Mouse (Mus musculus): ENCODE measurements around the gene Arf1. TPM values are rescaled to one million over a fixed set of nuclear protein-coding genes. Genes with fewer than 3 reads are reported as not detected.
A peak's percentile ranks its signal among the peaks of the same experiment; 100 is the strongest.

Arf1 gene
- total and polyA plus RNA-seq, 3 experiments: 541 to 617 TPM; not detected in 1

DNA sequence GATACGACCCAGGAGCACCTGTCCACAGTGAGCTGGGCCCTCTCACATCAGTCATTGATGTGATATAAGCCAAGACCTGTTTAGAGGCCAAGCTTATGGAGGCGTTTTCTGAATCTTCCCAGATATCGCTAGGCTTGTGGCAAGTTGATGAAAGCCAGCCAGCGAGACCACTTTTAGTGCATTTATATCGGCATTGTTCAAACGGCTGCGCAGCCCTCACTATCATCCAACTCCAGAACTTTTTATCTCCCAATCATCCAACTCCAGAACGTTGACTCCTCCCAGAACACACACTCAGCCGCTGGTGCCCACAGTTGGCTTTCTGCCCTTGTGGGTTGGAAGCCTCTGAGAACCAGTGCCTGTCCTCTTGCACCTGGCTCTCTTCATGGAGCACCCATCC is 63.7 kb downstream of the Arf1 start:
- Histone ChIP-seq H3K4me1 (ENCODE audit: control insufficient read depth in 1 of 2, insufficient read depth in 2 of 2, low read length in 2 of 2) (peaks cover 22 to 37% of the 10 kb centered on the region in 2 experiments), H3K9ac (ENCODE audit: control insufficient read depth, low read depth, low read length, poor library complexity, severe bottlenecking) (peak overlapping the region; percentile 93), H3K9me3 (replicated peaks; ENCODE audit: insufficient read depth, low read length) (no peaks in the 10 kb centered on the region), H3K79me2 (ENCODE audit: control insufficient read depth, insufficient read depth, low read length, poor library complexity) (peaks cover 10% of the 10 kb centered on the region), H3K36me3 (ENCODE audit: control insufficient read depth in 1 of 2, insufficient read depth in 2 of 2, low read length in 2 of 2) (peaks cover 0 to 31% of the 10 kb centered on the region in 2 experiments; a peak in 2 of 4 replicates), H3K27me3 (ENCODE audit: control insufficient read depth in 1 of 2, insufficient read depth in 2 of 2, low read length in 2 of 2) (no peaks in the 10 kb centered on the region), H3K4me3 (ENCODE audit: control insufficient read depth in 1 of 2, insufficient read depth in 1 of 2, low read depth in 2 of 2, low read length in 2 of 2) (peak overlapping the region; percentile 75 to 81), H3K27ac (ENCODE audit: control insufficient read depth, low read depth, low read length) (peak overlapping the region; percentile 97)
- peak; percentile 97 for DNase-seq (ENCODE audit: low read depth, low spot score)
- peak; percentile 47 for TF ChIP-seq MXI1 (IDR thresholded peaks at IDR 0.05; ENCODE audit: low read depth, low read length)
- no peak for TF ChIP-seq KAT2A (conservative IDR thresholded peaks at IDR 0.05; ENCODE audit: low read depth, low read length)
- no peak for TF ChIP-seq CTCF (IDR thresholded peaks at IDR 0.05 in 2 of 3, conservative IDR thresholded peaks at IDR 0.05 in 1 of 3; ENCODE audit: control insufficient read depth in 1 of 3, insufficient read depth in 1 of 3, low read depth in 2 of 3, low read length in 3 of 3, poor library complexity in 1 of 3, severe bottlenecking in 1 of 3)
- peak; percentile 100 for TF ChIP-seq TCF12 (IDR thresholded peaks at IDR 0.05; ENCODE audit: low read depth, low read length)
- TF ChIP-seq MYC (IDR thresholded peaks at IDR 0.05; ENCODE audit: low read depth, low read length): peak; percentile 77; the same call in 1 of the 2 replicates
- peak; percentile 77; the same call in 1 of the 2 replicates for TF ChIP-seq TBP (IDR thresholded peaks at IDR 0.05; ENCODE audit: low read depth, low read length)
- 0 out of 2 replicates have a peak, but pooled peaks have one; percentile 23 for TF ChIP-seq JUND (IDR thresholded peaks at IDR 0.05; ENCODE audit: low read depth, low read length)
- no peak for TF ChIP-seq UBTF (IDR thresholded peaks at IDR 0.05; ENCODE audit: borderline replicate concordance, insufficient read depth, low read depth, low read length)
- no peak for TF ChIP-seq ZC3H11A (IDR thresholded peaks at IDR 0.05; ENCODE audit: low read depth, low read length)
- TF ChIP-seq NELFE (IDR thresholded peaks at IDR 0.05; ENCODE audit: low read depth, low read length): peak; percentile 46
- TF ChIP-seq GATA1 (IDR thresholded peaks at IDR 0.05; ENCODE audit: low read depth, low read length): peak; percentile 100
- TF ChIP-seq CHD1 (IDR thresholded peaks at IDR 0.05; ENCODE audit: low read depth, low read length): no peak
- no peak for TF ChIP-seq SMC3 (IDR thresholded peaks at IDR 0.05; ENCODE audit: low read depth, low read length)
- peak in 1 of 2 experiments; percentile 44; a peak in 2 of 4 replicates for TF ChIP-seq POLR2A (IDR thresholded peaks at IDR 0.05; ENCODE audit: control insufficient read depth in 1 of 2, insufficient read depth in 1 of 2, low read depth in 1 of 2, low read length in 2 of 2, poor library complexity in 1 of 2)
- peak; percentile 62 for TF ChIP-seq NRF1 (IDR thresholded peaks at IDR 0.05; ENCODE audit: insufficient read depth, low read depth, low read length, poor library complexity, severe bottlenecking)
- TF ChIP-seq RCOR1 (IDR thresholded peaks at IDR 0.05; ENCODE audit: low read depth, low read length): peak; percentile 95
- TF ChIP-seq POLR2AphosphoS2 (IDR thresholded peaks at IDR 0.05; ENCODE audit: low read length): peak; percentile 43; the same call in 1 of the 2 replicates
- peak; percentile 98 to 99 for TF ChIP-seq EP300 (IDR thresholded peaks at IDR 0.05; ENCODE audit: low read depth in 1 of 2, low read length in 2 of 2)
- peak; percentile 78; the same call in 1 of the 2 replicates for TF ChIP-seq MAFK (IDR thresholded peaks at IDR 0.05; ENCODE audit: borderline replicate concordance, low read depth, low read length)
- TF ChIP-seq MYB (IDR thresholded peaks at IDR 0.05; ENCODE audit: low read depth, low read length): peak; percentile 97
- peak; percentile 98 for TF ChIP-seq ETS1 (IDR thresholded peaks at IDR 0.05; ENCODE audit: low read depth, low read length)
- peak; percentile 83 for TF ChIP-seq BHLHE40 (IDR thresholded peaks at IDR 0.05; ENCODE audit: borderline replicate concordance, low read depth, low read length)
- TF ChIP-seq MAX (IDR thresholded peaks at IDR 0.05; ENCODE audit: low read length): no peak
- TF ChIP-seq USF1 (IDR thresholded peaks at IDR 0.05; ENCODE audit: low read depth, low read length): no peak
- peak; percentile 39; the same call in 1 of the 2 replicates for TF ChIP-seq MEF2A (IDR thresholded peaks at IDR 0.05; ENCODE audit: extremely low read depth, insufficient replicate concordance, low read depth, low read length, poor library complexity, severe bottlenecking)
- TF ChIP-seq SIN3A (IDR thresholded peaks at IDR 0.05; ENCODE audit: low read length): peak; percentile 90
- peak; percentile 93 for TF ChIP-seq TAL1 (IDR thresholded peaks at IDR 0.05; ENCODE audit: low read length)
- peak; percentile 42; the same call in 1 of the 2 replicates for TF ChIP-seq HCFC1 (IDR thresholded peaks at IDR 0.05; ENCODE audit: low read depth, low read length)

All from MEL (cell line).